Mouse (Mus musculus) lung, postnatal 0 days (tissue): ENCODE results near the gene Unc80.

Experiments used
- CTCF ChIP-seq: IDR thresholded peaks from 2 replicates; pipeline ENCODE4 v1.5.1; 2016; ENCODE audit warnings: antibody characterized with exemption, mild to moderate bottlenecking
- EP300 ChIP-seq: IDR thresholded peaks from 2 replicates; pipeline ENCODE4 v1.6.1; 2016; ENCODE audit warnings: antibody characterized with exemption, mild to moderate bottlenecking, control low read depth

- TF ChIP-seq EP300 (no peak), CTCF (no peak)
These were observed 10.4 kb upstream of the Unc80 start for GRCm38 (mm10) chr1:66457747-66458146.
